Mouse (Mus musculus) left cerebral cortex, adult 18-20 months (tissue): Measurements from ENCODE around the gene Gm36210. TPM values are rescaled to one million over a fixed set of nuclear protein-coding genes. Genes with fewer than 3 reads are reported as not detected.

Source experiments
- DNase-seq, 2 experiments: peaks; one replicate each; pipeline ENCODE4 v3.0.0; 2021 to 2022; ENCODE audit warnings: low spot score in 2 of 2, mixed read lengths in 1 of 2
- total RNA-seq, 2 experiments: library from RNA; stranded (reverse); gene quantifications; 2 replicates each; pipeline ENCODE4 v1.2.3; 2021

Gm36210 gene
- total RNA-seq, 2 experiments from 2014 or later, result 0.46 TPM; not detected in 1

DNA sequence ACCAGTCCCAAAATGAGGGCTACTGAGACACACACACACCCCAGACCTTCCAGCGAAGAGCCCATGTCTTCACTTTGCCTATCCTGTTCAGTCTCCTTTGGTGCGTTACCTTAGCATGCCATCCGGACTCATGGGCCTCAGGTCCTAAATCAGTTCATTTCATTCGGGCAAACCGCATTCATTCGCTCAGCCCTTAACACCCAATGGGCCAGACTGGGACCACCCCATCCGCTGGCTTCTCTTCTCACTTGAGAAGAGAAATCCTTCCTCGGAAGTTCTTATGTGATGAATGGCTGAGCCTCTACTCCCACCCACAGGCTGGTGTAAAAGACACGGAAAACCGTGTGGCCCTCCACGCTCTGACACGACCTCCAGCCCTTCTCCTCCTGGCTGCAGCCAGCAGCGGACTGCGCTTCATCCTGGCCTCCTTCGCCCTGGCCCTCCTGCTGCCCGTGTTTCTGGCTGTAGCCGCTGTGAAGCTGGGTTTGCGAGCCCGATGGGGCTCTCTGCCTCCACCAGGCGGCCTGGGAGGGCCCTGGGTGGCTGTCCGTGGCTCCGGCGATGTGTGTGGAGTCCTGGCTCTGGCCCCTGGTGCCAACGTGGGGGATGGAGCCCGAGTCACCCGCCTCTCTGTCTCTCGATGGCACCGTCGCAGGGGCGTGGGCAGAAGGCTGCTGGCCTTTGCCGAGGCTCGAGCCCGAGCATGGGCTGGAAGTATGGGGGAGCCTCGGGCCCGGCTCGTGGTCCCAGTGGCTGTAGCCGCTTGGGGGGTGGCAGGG, 17.5 kb upstream of the Gm36210 start:
- peak in 1 of 2 experiments; percentile 68 for DNase-seq

DNA sequence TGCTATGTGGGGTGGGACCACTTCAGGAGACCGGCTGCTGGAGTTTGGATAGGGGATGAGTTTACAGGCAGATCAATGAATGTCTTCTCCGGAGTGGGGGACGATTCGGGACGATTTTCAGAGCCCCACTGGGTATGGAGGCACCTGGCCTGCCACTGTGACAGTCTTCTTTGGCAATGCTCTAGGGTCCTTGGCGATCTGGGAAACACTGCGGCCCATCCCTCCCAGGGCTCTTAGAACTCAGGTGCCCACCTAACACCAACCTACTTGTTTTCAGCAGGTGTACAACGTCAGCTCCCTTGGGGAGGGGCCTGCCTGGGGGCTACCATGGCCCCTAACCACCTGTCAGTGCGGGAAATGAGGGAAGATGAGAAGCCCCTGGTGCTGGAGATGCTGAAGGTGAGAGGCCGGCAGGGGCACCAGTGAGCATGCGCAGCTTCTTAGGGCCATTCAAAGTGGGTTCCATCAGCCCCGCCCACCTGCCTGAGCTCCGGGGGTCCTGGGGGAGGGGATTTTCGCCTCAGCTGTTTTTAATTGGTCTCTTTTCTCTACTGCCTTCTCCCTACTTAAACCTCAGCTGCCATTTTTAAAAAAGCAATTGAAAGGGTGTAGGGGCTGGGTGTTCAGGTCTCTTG, 16.7 kb upstream of the Gm36210 start:
- peak in 1 of 2 experiments; percentile 73 for DNase-seq

DNA sequence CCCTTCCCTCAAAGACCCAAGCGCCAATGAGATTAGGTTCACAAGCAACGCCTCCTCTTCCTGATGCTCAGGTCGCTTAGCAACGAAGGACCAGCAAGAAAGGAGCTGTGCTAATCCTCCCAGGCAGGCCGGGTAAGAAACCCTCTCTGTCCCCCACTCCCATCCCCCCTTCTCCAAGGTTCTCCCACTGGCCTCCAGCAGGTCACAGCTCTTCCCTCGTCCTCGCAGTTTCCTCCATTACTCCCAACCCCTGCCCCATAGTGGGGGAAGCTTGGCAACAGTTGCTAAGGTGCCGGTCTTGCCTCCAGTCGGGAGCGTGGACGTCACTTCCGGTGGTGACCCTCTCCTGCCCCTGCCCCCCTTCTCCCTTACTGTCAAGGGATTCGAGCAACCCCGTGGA, 16.2 kb upstream of the Gm36210 start:
- DNase-seq, result peak; percentile 81 to 88

- DNase-seq, result no peak
These were observed 15.6 kb upstream of the Gm36210 start, which contains the start of gene Nat14 for GRCm38 (mm10) chr7:4921824-4922482. Gene Nat14, plus strand, starts transcription at chr7:4922028.

GRCm38 (mm10) chr7:4920976-4921823, 14.9 kb upstream of the Gm36210 start:
- DNase-seq, result no peak

DNA sequence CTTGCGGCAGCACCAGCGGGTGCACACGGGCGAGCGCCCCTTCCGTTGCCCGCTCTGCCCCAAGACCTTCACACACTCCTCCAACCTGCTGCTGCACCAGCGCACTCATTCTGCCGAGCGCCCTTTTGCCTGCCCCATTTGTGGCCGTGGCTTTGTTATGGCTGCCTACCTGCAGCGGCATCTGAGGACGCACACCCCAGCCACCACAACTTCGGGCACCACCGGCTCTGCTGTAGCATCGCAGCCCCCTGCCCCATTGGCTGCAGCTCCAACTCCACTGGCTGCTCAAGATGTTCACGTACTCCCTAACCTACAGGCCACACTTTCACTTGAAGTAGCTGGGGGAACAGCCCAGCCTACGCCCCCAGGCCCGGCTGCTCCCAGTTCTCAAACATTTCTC, 14.2 kb upstream of the Gm36210 start:
- DNase-seq, result no peak

- DNase-seq, result no peak
These were observed 13.7 kb upstream of the Gm36210 start for GRCm38 (mm10) chr7:4919971-4920370.

GRCm38 (mm10) chr7:4919096-4919495, 12.8 kb upstream of the Gm36210 start:
- DNase-seq, result no peak

DNA sequence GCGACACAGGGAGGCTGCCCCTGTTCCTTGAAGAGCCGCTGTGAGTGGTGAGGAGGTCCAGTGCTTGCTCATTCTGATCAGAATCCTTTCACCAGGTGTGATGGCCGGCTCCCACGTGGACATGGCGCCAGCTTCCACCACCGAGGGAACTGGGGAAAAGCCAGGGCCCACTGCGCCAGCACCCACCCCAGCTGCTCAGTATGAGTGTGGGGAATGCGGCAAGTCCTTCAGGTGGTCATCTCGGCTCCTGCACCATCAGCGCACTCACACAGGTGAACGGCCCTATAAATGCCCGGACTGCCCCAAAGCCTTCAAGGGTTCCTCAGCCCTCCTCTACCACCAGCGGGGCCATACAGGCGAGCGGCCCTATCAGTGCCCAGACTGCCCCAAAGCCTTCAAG, 12.4 kb upstream of the Gm36210 start:
- no peak for DNase-seq

DNA sequence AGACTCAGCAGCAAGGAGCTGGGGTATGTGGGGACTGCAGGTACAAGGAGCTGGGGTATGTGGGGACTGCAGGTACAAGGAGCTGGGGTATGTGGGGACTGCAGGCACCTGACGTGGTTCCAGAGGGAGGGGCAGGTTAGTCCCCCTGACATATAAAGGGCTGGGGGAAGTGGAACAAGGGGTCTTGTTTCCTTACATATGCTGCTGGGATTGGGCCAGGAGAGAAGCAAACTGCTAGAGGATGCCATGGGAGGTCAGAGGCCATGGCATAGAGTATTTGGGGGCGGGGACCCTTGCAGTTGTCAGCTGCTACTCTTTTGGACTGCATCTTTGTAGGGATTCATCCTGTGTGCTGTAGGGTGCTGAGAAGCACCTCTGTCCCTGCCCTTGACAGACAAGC, 11.2 kb upstream of the Gm36210 start:
- no peak for DNase-seq

GRCm38 (mm10) chr7:4915669-4916416, 9.5 kb upstream of the Gm36210 start:
- peak in 1 of 2 experiments; percentile 46 for DNase-seq

DNA sequence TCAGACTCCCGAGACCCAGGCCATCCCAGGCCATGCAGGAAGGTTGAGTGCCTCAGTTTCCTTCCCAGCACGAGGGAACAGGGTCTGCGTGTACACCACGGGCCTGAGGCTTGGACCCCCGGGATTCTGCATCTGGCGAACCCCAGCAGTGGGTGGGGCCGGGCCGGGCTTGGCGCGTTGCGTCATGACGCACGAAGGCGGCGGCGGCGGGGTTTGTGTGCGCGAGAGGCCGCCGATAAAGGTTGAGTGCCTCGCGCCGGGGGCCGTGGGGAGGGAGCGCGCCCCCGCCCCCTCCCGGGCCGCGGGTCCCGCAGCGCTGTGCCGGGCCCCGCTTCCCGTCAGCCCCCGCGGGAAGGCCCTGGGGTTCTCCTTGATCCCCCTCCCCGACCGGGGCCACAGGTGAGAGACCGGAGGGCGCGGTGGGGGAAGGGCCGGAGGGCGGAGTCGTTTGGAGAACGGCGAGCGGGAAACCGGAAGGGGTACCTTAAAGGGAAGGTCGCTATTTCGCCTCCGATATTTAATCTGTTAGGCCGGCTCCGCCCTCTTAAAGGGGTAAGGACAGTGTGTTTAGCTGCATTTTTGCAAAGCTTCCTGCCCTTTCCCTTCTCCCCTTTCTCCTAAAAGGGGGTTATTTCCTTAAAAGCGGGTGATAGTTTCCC, 8.8 kb upstream of the Gm36210 start, which contains the start of gene Zfp628:
Gene Zfp628, plus strand, starts transcription at position 211 of the 659 bp plus-strand sequence.
- DNase-seq, result peak; percentile 95 to 96

- DNase-seq, result no peak
These were observed 5.9 kb upstream of the Gm36210 start for GRCm38 (mm10) chr7:4912248-4912647.

DNA sequence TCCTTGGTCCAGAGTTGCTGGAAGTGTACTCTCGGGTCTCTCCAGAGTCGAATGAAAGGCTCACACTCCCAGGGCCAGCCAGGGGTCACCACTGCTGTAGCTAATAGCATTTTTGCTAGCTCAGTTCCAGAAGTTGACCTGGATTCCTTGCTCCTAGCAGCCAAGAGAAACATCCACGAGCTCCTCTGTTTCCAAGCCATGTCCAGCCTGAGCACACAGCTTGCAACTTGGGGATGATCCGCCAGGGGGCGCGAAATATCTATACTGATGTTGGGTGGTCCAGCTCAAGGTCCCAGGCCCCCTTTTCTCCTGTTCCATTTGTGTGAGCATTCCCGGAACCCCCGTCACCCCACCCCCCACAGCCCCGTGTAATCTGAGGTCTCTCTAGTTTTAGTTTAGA, 5.2 kb upstream of the Gm36210 start:
- DNase-seq, result peak; percentile 46 to 73

DNA sequence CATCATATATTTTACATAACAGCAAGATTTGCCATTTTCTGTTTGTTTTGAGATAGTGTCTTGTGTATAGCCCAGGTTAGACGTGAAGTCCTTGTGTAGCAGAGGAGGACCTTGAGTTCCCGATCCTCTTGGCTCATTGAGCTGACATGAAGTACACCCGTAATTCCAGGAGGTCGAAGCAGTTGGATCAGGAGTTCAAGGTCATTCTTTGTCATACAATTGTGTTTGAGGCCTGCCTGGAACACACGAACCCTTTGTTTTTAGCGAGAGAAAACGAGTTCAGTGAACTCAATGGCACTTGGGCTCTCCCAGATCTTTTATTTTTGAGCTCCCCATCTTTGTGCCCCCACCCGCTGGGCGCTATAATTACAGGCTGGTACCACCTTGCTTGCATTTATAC, 3.9 kb downstream of the Gm36210 start:
- no peak for DNase-seq

GRCm38 (mm10) chr7:4901171-4901570, 5.1 kb downstream of the Gm36210 start:
- DNase-seq, result no peak

GRCm38 (mm10) chr7:4900523-4900851, 5.8 kb downstream of the Gm36210 start:
- DNase-seq, result no peak

DNA sequence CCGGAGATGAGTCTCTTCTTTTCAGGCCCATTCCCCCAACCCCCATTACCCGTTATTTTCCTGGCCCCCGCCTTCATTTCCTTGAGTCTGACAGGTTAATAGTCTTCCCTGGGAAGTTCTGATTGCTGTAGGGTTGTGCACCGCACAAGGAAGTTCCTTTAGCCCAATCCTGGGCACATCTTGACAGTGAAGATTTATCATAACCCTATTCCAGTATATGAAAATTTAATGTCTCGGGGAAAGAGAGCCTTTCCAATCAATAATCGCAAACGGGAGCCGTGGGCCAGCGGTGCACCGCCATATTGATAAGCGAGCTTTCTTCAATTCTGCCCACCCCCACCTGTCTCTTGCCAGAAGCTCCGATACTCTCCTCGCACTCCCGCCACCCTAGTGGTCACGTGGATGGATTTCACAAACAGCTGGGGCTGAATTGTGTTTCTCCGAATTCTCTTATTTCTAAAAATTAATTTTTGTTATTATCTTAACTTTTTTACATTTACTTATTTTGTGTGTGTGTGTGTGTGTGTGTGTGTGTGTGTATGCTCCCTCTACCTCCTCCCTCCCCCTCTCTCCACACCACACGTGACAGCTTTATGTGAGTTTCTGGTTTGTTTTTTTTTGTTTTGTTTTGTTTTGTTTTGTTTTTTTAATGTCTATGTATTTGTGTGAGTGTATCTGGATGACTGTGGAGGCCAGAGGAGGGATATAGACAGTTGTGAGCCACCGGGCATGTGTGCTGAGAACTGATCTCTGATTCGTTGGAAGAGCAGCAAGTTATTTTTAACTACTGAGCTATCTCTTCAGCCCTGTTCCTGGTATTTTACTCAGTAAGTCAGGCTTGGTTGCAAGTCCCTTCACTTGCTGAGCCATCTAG, 6.4 kb downstream of the Gm36210 start:
- no peak for DNase-seq
